Mouse (Mus musculus): ENCODE data around the gene 9130230L23Rik. TPM values are rescaled to one million over a fixed set of nuclear protein-coding genes. Genes with fewer than 3 reads are reported as not detected.

9130230L23Rik gene
- 0.33 and 0.47 TPM in 2 replicates for polyA plus RNA-seq (2015; fragmentation: Nextera tagmentation; extraction: Ambion mirVana)

DNA sequence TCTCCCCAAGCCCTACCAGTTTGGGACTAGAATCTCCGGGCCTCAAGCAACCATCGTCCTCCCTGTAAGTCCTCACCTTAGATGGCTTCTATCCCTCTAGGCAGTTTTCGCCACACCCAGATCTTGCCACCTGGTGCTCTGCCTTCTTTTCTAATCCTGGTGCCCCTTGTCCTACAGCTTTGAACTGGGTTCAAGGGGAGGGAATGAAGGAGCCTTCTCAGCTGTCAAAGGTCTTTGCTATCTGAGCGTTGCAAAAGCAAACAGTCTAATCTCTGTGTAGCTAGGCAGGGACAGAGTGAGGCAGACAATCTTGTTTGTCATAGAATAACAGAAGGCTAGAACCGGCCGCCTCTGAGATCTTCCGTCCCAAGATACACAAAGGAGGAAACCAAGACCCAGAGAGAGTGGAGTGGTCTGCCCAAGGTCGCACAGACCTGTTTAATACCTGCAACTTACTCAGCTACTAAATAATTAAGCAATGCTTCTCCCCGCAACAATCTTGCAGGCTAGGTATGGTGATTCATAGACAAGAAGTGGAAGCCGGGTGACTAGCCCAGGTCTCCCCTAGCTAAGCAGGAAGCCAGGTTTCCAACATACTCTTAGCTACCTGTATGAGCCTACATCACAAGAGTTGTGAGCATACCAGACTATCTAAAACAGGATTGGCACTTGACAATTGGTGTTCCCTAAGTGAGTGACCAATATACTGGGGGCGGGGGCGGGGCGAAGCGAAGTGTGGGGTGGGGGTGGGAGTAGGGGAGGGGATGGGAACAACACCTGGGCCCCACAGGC lies at the start of gene 9130230L23Rik:
Gene 9130230L23Rik, minus strand, starts transcription at position 152 of the 792 bp plus-strand sequence.
- peaks cover 6% of the 10 kb centered on the region; the same call in 1 of the 2 replicates for H3K4me1 ChIP-seq (replicated peaks; ENCODE audit: insufficient read depth, low read length)
- no peaks in the 10 kb centered on the region for H3K9me3 ChIP-seq (replicated peaks; ENCODE audit: low read length)
- H3K9ac ChIP-seq (ENCODE audit: low read depth, low read length): no peak within 1 kb of the TSS
- ATAC-seq (replicated peaks; ENCODE audit: low FRiP score, low read depth): no peak
- no peaks in the 10 kb centered on the region for H3K36me3 ChIP-seq (ENCODE audit: insufficient read depth, low read length)
- no peak for TF ChIP-seq CTCF (IDR thresholded peaks at IDR 0.05; ENCODE audit: low read depth)
- no peak within 1 kb of the TSS for H3K4me3 ChIP-seq (replicated peaks; ENCODE audit: low read depth, low read length)
- no peak within 1 kb of the TSS for H3K4me2 ChIP-seq (ENCODE audit: low read length)
- WGBS: 66% methylated on average over 14 of the region's 14 CpGs
- no peaks in the 10 kb centered on the region for H3K27me3 ChIP-seq (ENCODE audit: insufficient read depth, low read length)
- DNase-seq (ENCODE audit: low spot score): no peak
- H3K27ac ChIP-seq: peak within 1 kb of the TSS; percentile 27

GRCm38 (mm10) chr5:66052777-66053548 lies 48.9 kb upstream of the 9130230L23Rik start:
- TF ChIP-seq CTCF (IDR thresholded peaks at IDR 0.05; ENCODE audit: low read depth): no peak
- peak; percentile 94 for ATAC-seq (replicated peaks; ENCODE audit: low FRiP score, low read depth)
- peak overlapping the region; percentile 83 for H3K27ac ChIP-seq
- H3K9me3 ChIP-seq (replicated peaks; ENCODE audit: low read length): no peaks in the 10 kb centered on the region
- no peaks in the 10 kb centered on the region for H3K36me3 ChIP-seq (ENCODE audit: insufficient read depth, low read length)
- H3K4me2 ChIP-seq (ENCODE audit: low read length): peak overlapping the region; percentile 38
- H3K27me3 ChIP-seq (ENCODE audit: insufficient read depth, low read length): no peaks in the 10 kb centered on the region
- H3K4me1 ChIP-seq (replicated peaks; ENCODE audit: insufficient read depth, low read length): no peaks in the 10 kb centered on the region
- peak overlapping the region; percentile 29; the same call in 1 of the 2 replicates for H3K4me3 ChIP-seq (replicated peaks; ENCODE audit: low read depth, low read length)
- H3K9ac ChIP-seq (ENCODE audit: low read depth, low read length): peak overlapping the region; percentile 53; the same call in 1 of the 2 replicates
- WGBS: 63% methylated on average over 20 of the region's 20 CpGs
- peak; percentile 57 for DNase-seq (ENCODE audit: low spot score)

DNA sequence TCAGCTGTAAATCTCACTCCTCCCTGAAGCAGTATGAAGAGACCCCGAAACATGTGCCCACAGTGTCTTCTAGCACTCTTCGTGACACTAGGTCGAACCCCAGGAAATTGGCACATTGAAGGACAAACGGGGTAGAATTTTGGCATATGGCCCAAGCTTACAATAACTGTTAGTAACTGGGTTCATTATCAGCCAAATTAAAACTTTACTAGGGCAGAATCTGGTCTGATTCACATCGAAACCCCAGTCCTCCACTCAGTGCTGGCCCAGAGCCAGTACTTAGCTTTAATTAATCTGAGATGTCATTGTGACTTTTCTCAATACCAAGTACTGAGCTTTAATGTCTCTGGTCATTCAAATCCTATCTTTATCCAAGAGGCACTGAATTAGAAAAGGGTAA lies 46.8 kb upstream of the 9130230L23Rik start:
- Histone ChIP-seq H3K4me1 (replicated peaks; ENCODE audit: insufficient read depth, low read length) (no peaks in the 10 kb centered on the region), H3K27ac (peak overlapping the region; percentile 9; the same call in 1 of the 2 replicates), H3K9me3 (replicated peaks; ENCODE audit: low read length) (no peaks in the 10 kb centered on the region), H3K4me3 (replicated peaks; ENCODE audit: low read depth, low read length) (no peak overlapping the region), H3K36me3 (ENCODE audit: insufficient read depth, low read length) (no peaks in the 10 kb centered on the region), H3K27me3 (ENCODE audit: insufficient read depth, low read length) (no peaks in the 10 kb centered on the region), H3K9ac (ENCODE audit: low read depth, low read length) (no peak overlapping the region), H3K4me2 (ENCODE audit: low read length) (peak overlapping the region; percentile 36)
- TF ChIP-seq CTCF (IDR thresholded peaks at IDR 0.05; ENCODE audit: low read depth): no peak
- DNase-seq (ENCODE audit: low spot score) (no peak), ATAC-seq (replicated peaks; ENCODE audit: low FRiP score, low read depth) (no peak)
- WGBS: 70% methylated on average over 5 of the region's 5 CpGs

GRCm38 (mm10) chr5:66046356-66046755 lies 42.3 kb upstream of the 9130230L23Rik start:
- WGBS: 40% methylated on average over 3 of the region's 3 CpGs
- DNase-seq (ENCODE audit: low spot score) (no peak), ATAC-seq (replicated peaks; ENCODE audit: low FRiP score, low read depth) (no peak)
- no peak overlapping the region for H3K9ac ChIP-seq (ENCODE audit: low read depth, low read length)
- H3K4me3 ChIP-seq (replicated peaks; ENCODE audit: low read depth, low read length): no peak overlapping the region
- no peaks in the 10 kb centered on the region for H3K4me1 ChIP-seq (replicated peaks; ENCODE audit: insufficient read depth, low read length)
- no peak overlapping the region for H3K4me2 ChIP-seq (ENCODE audit: low read length)
- TF ChIP-seq CTCF (IDR thresholded peaks at IDR 0.05; ENCODE audit: low read depth): no peak
- H3K27me3 ChIP-seq (ENCODE audit: insufficient read depth, low read length): no peaks in the 10 kb centered on the region
- no peaks in the 10 kb centered on the region for H3K36me3 ChIP-seq (ENCODE audit: insufficient read depth, low read length)
- no peaks in the 10 kb centered on the region for H3K9me3 ChIP-seq (replicated peaks; ENCODE audit: low read length)
- no peak overlapping the region for H3K27ac ChIP-seq

DNA sequence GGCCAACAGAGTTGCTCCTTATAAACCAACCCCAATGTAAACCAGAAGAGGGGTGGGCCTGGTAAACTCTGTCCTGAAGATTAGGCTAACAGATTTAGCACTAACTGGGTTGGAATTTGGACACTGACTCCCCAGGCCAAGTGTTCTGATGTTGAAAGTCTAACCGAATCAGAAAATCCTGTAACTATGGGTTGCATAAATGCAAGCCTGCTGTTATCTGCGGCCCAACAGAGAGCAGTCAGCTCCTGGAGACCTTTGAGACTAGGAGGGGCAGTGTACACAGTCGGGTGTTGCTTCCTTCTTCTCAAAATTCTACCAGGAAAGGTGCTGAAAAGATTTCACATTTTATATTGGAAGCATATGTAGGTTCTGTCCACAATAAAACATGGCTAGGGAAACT lies 39.8 kb upstream of the 9130230L23Rik start:
- H3K27me3 ChIP-seq (ENCODE audit: insufficient read depth, low read length): no peaks in the 10 kb centered on the region
- TF ChIP-seq CTCF (IDR thresholded peaks at IDR 0.05; ENCODE audit: low read depth): no peak
- H3K9ac ChIP-seq (ENCODE audit: low read depth, low read length): no peak overlapping the region
- H3K4me3 ChIP-seq (replicated peaks; ENCODE audit: low read depth, low read length): no peak overlapping the region
- 83% methylated on average over 3 of the region's 3 CpGs for WGBS
- no peak for DNase-seq (ENCODE audit: low spot score)
- 0 out of 2 replicates have a peak overlapping the region, but pooled peaks have one; percentile 55 for H3K27ac ChIP-seq
- no peaks in the 10 kb centered on the region for H3K36me3 ChIP-seq (ENCODE audit: insufficient read depth, low read length)
- H3K4me2 ChIP-seq (ENCODE audit: low read length): no peak overlapping the region
- ATAC-seq (replicated peaks; ENCODE audit: low FRiP score, low read depth): no peak
- no peaks in the 10 kb centered on the region for H3K9me3 ChIP-seq (replicated peaks; ENCODE audit: low read length)
- H3K4me1 ChIP-seq (replicated peaks; ENCODE audit: insufficient read depth, low read length): no peaks in the 10 kb centered on the region; the same call in 1 of the 2 replicates

- Histone ChIP-seq H3K4me1 (replicated peaks; ENCODE audit: insufficient read depth, low read length) (no peaks in the 10 kb centered on the region; the same call in 1 of the 2 replicates), H3K27ac (peak overlapping the region; percentile 55; the same call in 1 of the 2 replicates), H3K9ac (ENCODE audit: low read depth, low read length) (no peak overlapping the region), H3K36me3 (ENCODE audit: insufficient read depth, low read length) (no peaks in the 10 kb centered on the region), H3K4me3 (replicated peaks; ENCODE audit: low read depth, low read length) (no peak overlapping the region), H3K27me3 (ENCODE audit: insufficient read depth, low read length) (no peaks in the 10 kb centered on the region), H3K9me3 (replicated peaks; ENCODE audit: low read length) (no peaks in the 10 kb centered on the region), H3K4me2 (ENCODE audit: low read length) (peak overlapping the region; percentile 23; the same call in 1 of the 2 replicates)
- TF ChIP-seq CTCF (IDR thresholded peaks at IDR 0.05; ENCODE audit: low read depth): no peak
- 46% methylated on average over 10 of the region's 10 CpGs for WGBS
- DNase-seq (ENCODE audit: low spot score) (peak; percentile 38), ATAC-seq (replicated peaks; ENCODE audit: low FRiP score, low read depth) (peak; percentile 49)
These were observed 38.7 kb upstream of the 9130230L23Rik start for GRCm38 (mm10) chr5:66042651-66043340.

Data from kidney, postnatal 0 days (tissue).